Mouse (Mus musculus): ENCODE results near the gene Hdac9.

DNA sequence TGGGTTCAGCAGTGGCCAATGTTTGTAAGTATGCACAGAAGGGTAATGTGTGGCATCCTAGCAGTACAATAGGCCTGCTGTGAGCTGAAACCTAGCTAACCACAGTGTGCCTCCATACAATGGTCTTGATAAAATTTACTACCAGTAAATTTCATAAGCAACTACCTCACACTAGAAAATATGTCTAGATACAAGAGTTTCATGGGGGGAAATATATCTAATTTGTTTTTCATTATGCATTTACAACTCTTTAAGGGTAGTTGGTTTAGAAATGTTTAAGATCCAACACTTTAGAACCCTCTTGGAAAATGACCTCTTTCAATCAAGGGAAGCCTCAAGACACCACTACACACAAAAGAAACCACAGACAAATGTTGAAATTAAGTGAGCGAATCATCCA is 589.8 kb downstream of the Hdac9 start:
- TF ChIP-seq POLR2A (IDR thresholded peaks at IDR 0.05; ENCODE audit: low read depth, low read length) (no peak), CTCF (conservative IDR thresholded peaks at IDR 0.05; ENCODE audit: insufficient read depth, insufficient read length, low read depth, low read length) (no peak)
